Mouse (Mus musculus): ENCODE results near the gene Ccdc88a. TPM values are rescaled to one million over a fixed set of nuclear protein-coding genes. Genes with fewer than 3 reads are reported as not detected.
"Not testable (repeated sequence)": the region's sequence is repeated elsewhere in the genome, so short reads cannot be mapped to it uniquely, and the experiment has no call there.

Gene Ccdc88a
- polyA plus RNA-seq, 1 experiment from 2014 or later, result 46.6 TPM

DNA sequence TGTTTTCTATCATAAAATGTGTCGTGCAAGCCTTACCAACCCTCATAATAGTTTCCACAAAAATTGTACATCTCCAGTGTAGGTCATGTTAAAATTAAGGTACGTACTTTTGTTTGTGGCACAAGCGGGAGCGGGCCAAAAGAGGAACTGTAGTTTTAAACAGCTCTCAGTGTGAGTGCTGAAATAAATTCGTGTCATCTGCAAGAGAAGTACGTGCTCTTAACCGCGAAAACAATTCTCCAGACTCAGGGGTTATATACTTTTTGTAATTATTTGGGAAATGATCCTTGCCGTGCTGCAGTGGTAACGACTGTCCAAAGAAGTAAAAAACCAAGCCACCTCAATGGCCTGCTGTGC is 140.8 kb downstream of the Ccdc88a start:
- Histone ChIP-seq H3K4me3 (ENCODE audit: low read depth, low read length) (peak overlapping the region; percentile 57), H3K27ac (replicated peaks; ENCODE audit: low read depth, low read length) (no peak overlapping the region), H3K36me3 (replicated peaks; ENCODE audit: control insufficient read depth, insufficient read depth, low read depth, low read length) (no peaks in the 10 kb centered on the region; the same call in 1 of the 2 replicates), H3K4me1 (ENCODE audit: control insufficient read depth, insufficient read depth, low read length) (no peaks in the 10 kb centered on the region), H3K9ac (replicated peaks; ENCODE audit: low read length) (peak overlapping the region; percentile 79), H3K9me3 (replicated peaks; ENCODE audit: control insufficient read depth, low read length) (no peaks in the 10 kb centered on the region), H3K27me3 (ENCODE audit: control insufficient read depth, insufficient read depth, low read length) (no peaks in the 10 kb centered on the region), H3K4me2 (ENCODE audit: low read depth, low read length) (peak overlapping the region; percentile 50)
- ATAC-seq (replicated peaks; ENCODE audit: insufficient number of reproducible peaks, low FRiP score, low TSS enrichment, low read depth), result no peak
- 27% methylated on average over 10 of the region's 10 CpGs for WGBS
- DNase-seq (ENCODE audit: low spot score), result no peak

DNA sequence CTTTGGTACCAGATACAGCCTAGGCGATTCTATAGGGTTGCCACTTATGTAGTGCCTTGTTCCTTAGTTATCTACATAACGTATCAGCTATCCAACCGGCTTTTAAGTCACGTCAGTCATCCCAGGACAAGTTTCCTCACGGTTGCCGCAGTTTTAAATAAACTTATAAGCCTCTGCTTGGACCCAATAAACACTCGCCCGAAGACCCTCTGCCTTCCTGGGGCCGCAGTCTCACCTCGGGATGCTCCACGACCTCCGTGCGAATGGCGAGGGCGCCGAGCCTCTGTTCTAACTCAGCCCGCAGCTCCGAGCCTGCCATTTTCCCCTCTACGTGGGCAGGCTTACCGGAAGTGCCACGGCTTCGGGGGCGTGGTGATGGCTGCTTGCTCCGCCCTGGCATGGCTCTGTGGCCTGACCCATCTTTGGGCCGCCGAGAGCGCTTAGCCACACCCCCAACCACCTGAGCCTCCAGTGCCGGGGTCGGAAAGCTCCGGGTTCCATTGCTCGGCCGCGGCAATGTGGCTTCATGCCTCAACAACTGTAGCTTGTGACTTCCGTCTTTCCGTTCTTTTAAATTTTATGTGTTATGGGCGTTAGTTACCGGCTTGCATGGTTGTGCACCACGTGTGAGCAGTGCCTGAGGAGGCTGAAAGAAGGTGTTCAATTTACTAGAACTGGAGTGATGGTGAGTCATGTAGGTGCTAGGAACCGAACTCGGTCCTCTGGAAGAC is 141.4 kb downstream of the Ccdc88a start, which contains the start of gene Prorsd1:
TSS of gene Prorsd1 (minus strand) at position 352 of the 731 bp plus-strand sequence.
- peak within 1 kb of the TSS; percentile 50 for H3K4me2 ChIP-seq (ENCODE audit: low read depth, low read length)
- DNase-seq (ENCODE audit: low spot score) (peak; percentile 95), ATAC-seq (replicated peaks; ENCODE audit: insufficient number of reproducible peaks, low FRiP score, low TSS enrichment, low read depth) (peak; percentile 100)
- no peaks in the 10 kb centered on the region for H3K27me3 ChIP-seq (ENCODE audit: control insufficient read depth, insufficient read depth, low read length)
- no peaks in the 10 kb centered on the region for H3K4me1 ChIP-seq (ENCODE audit: control insufficient read depth, insufficient read depth, low read length)
- peak within 1 kb of the TSS; percentile 79 for H3K9ac ChIP-seq (replicated peaks; ENCODE audit: low read length)
- H3K27ac ChIP-seq (replicated peaks; ENCODE audit: low read depth, low read length), result no peak within 1 kb of the TSS
- H3K4me3 ChIP-seq (ENCODE audit: low read depth, low read length), result peak within 1 kb of the TSS; percentile 57
- WGBS, result 3% methylated on average over 40 of the region's 40 CpGs
- no peaks in the 10 kb centered on the region for H3K9me3 ChIP-seq (replicated peaks; ENCODE audit: control insufficient read depth, low read length)
- H3K36me3 ChIP-seq (replicated peaks; ENCODE audit: control insufficient read depth, insufficient read depth, low read depth, low read length), result no peaks in the 10 kb centered on the region; the same call in 1 of the 2 replicates

DNA sequence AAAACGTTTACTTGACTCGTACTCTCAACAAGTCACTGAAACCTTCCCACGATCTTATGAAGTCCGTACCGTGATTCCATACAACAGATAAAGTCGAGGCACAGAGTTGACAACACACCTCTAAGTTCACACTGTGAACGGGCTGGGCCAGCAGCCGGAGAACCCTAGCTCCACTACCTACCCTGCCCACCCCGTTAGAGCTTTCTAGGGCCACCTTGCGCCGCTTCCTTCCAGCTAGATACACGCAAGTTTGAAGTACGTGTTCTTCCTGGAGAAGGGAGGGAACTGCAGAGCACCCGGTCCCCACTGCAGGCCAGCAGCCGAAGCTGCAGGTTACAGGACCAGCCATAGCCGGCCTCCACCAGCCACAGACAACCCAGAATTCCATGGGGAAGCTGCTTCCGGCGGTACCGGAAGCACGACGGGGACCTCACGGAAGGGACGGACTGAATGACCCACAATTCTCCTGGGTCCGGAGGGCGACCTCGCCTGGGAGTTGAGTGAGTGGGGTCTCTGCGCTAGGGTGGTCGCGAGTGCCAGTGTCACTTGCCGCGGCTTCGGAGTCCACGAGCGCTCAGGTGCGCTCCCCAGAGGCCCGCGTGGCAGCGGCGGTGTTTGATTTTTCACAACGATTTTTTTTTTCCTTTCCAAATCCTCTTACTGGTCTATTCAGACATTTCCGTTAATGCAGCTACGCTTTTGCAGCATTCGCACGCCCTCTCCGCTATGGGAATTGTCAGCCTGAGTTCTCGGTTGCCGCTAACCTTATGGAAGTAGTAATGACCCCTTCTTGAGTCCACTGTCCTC is 152.7 kb downstream of the Ccdc88a start, which contains the start of gene Mtif2:
TSS of gene Mtif2 (plus strand) at position 421 of the 807 bp plus-strand sequence.
- H3K4me3 ChIP-seq (ENCODE audit: low read depth, low read length), result peak within 1 kb of the TSS; percentile 69
- 0 out of 2 replicates have a peak within 1 kb of the TSS, but pooled peaks have one; percentile 5 for H3K27ac ChIP-seq (replicated peaks; ENCODE audit: low read depth, low read length)
- WGBS, result 3% methylated on average over 47 of the region's 47 CpGs
- peak; percentile 90 for ATAC-seq (replicated peaks; ENCODE audit: insufficient number of reproducible peaks, low FRiP score, low TSS enrichment, low read depth)
- no peaks in the 10 kb centered on the region for H3K9me3 ChIP-seq (replicated peaks; ENCODE audit: control insufficient read depth, low read length)
- peak within 1 kb of the TSS; percentile 43 for H3K4me2 ChIP-seq (ENCODE audit: low read depth, low read length)
- H3K9ac ChIP-seq (replicated peaks; ENCODE audit: low read length), result peak within 1 kb of the TSS; percentile 86
- peak; percentile 89 for DNase-seq (ENCODE audit: low spot score)
- no peaks in the 10 kb centered on the region for H3K36me3 ChIP-seq (replicated peaks; ENCODE audit: control insufficient read depth, insufficient read depth, low read depth, low read length)
- H3K27me3 ChIP-seq (ENCODE audit: control insufficient read depth, insufficient read depth, low read length), result no peaks in the 10 kb centered on the region
- no peaks in the 10 kb centered on the region for H3K4me1 ChIP-seq (ENCODE audit: control insufficient read depth, insufficient read depth, low read length)

DNA sequence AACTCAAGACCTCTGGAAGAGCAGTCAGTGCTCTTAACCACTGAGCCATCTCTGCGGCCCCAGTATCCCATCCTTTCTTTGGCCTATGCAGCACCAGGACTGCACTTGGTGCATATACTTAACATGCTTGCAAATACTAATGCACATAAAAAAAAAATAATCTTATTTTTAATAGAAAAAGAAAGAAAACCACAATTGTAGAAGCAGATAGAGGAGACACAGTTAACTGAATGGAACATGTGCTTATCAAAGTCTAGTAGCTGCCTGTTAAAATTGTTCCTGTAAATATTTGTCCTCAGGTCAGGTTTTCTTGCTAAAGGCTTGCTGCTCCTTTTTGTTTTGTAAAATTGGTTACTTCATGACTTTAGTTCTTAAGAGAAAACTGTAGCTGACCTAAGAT is 164.7 kb downstream of the Ccdc88a start:
- DNase-seq (ENCODE audit: low spot score) (no peak), ATAC-seq (replicated peaks; ENCODE audit: insufficient number of reproducible peaks, low FRiP score, low TSS enrichment, low read depth) (no peak)
- Histone ChIP-seq H3K9ac (replicated peaks; ENCODE audit: low read length) (no peak overlapping the region), H3K4me1 (ENCODE audit: control insufficient read depth, insufficient read depth, low read length) (no peaks in the 10 kb centered on the region), H3K36me3 (replicated peaks; ENCODE audit: control insufficient read depth, insufficient read depth, low read depth, low read length) (peaks cover 2% of the 10 kb centered on the region), H3K4me3 (ENCODE audit: low read depth, low read length) (no peak overlapping the region), H3K4me2 (ENCODE audit: low read depth, low read length) (no peak overlapping the region), H3K9me3 (replicated peaks; ENCODE audit: control insufficient read depth, low read length) (no peaks in the 10 kb centered on the region), H3K27ac (replicated peaks; ENCODE audit: low read depth, low read length) (no peak overlapping the region), H3K27me3 (ENCODE audit: control insufficient read depth, insufficient read depth, low read length) (no peaks in the 10 kb centered on the region)
- 91% methylated on average over 1 of the region's 1 CpGs for WGBS

DNA sequence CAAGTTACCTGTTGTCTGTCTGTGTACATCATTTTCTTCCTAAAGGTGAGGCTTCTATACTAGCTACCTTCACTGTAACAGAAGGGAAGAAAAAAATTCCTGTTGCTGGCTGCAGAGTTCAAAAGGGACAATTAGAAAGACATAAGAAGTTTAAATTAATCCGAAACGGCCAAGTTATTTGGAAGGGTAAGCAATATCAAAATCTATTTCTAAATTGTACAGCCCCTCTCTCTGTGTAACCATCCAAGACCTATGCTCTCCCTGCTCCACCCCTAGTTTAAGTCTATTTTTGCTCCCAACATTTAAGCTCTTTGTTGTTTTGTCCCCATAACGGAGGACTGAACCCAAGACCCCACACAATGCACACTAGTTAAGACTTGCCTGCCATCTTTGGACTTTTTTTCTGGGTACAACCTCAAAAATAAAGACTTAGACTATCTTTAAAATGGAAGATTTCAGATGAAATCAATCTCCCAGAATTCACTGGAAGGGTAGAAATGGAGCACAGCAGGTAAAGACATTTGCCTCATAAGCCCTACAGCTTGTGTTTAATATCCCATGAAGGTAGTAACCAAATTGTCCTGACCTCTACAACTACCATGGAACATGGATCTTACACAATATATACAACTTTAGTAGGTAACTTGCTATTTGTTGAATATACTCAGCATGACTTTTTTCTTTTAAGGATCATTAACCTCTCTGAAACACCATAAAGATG is 170.9 kb downstream of the Ccdc88a start:
- H3K4me1 ChIP-seq (ENCODE audit: control insufficient read depth, insufficient read depth, low read length), result no peaks in the 10 kb centered on the region; the same call in 1 of the 2 replicates
- no peak overlapping the region for H3K27ac ChIP-seq (replicated peaks; ENCODE audit: low read depth, low read length)
- ATAC-seq (replicated peaks; ENCODE audit: insufficient number of reproducible peaks, low FRiP score, low TSS enrichment, low read depth) (no peak), DNase-seq (ENCODE audit: low spot score) (no peak)
- no peaks in the 10 kb centered on the region for H3K27me3 ChIP-seq (ENCODE audit: control insufficient read depth, insufficient read depth, low read length)
- H3K9me3 ChIP-seq (replicated peaks; ENCODE audit: control insufficient read depth, low read length), result no peaks in the 10 kb centered on the region
- H3K4me2 ChIP-seq (ENCODE audit: low read depth, low read length), result no peak overlapping the region
- no peak overlapping the region for H3K4me3 ChIP-seq (ENCODE audit: low read depth, low read length)
- peaks cover 9% of the 10 kb centered on the region; the same call in 1 of the 2 replicates for H3K36me3 ChIP-seq (replicated peaks; ENCODE audit: control insufficient read depth, insufficient read depth, low read depth, low read length)
- no peak overlapping the region for H3K9ac ChIP-seq (replicated peaks; ENCODE audit: low read length)
- WGBS, result 85% methylated on average over 3 of the region's 3 CpGs

DNA sequence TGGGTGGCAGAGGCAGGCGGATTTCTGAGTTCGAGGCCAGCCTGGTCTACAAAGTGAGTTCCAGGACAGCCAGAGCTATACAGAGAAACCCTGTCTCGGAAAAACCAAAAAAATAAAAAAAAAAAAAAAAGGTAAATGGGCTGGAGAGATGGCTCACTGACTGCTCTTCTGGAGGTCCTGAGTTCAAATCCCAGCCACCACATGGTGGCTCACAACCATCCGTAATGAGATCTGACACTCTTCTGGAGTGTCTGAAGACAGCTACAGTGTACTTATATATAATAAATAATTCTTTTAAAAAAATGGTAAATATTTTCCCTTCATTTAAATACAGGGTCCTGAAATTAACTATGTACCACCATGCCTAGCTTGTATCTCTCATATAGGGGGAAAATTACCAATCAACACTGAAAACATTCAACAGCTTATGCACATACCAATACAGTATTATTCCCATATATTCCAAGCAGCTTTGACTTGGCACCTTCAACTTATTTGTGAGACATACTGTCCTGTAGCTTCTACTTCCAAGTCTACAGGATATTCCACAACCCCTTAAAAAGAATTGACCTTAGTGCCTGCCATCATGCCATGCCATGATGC is 171.8 kb downstream of the Ccdc88a start:
- H3K4me3 ChIP-seq (ENCODE audit: low read depth, low read length); H3K27me3 ChIP-seq (ENCODE audit: control insufficient read depth, insufficient read depth, low read length); H3K27ac ChIP-seq (replicated peaks; ENCODE audit: low read depth, low read length); ATAC-seq (replicated peaks; ENCODE audit: insufficient number of reproducible peaks, low FRiP score, low TSS enrichment, low read depth); H3K4me2 ChIP-seq (ENCODE audit: low read depth, low read length); H3K9ac ChIP-seq (replicated peaks; ENCODE audit: low read length); H3K4me1 ChIP-seq (ENCODE audit: control insufficient read depth, insufficient read depth, low read length); DNase-seq (ENCODE audit: low spot score); H3K36me3 ChIP-seq (replicated peaks; ENCODE audit: control insufficient read depth, insufficient read depth, low read depth, low read length); H3K9me3 ChIP-seq (replicated peaks; ENCODE audit: control insufficient read depth, low read length): not testable (repeated sequence)
- WGBS, result 92% methylated on average over 4 of the region's 4 CpGs

DNA sequence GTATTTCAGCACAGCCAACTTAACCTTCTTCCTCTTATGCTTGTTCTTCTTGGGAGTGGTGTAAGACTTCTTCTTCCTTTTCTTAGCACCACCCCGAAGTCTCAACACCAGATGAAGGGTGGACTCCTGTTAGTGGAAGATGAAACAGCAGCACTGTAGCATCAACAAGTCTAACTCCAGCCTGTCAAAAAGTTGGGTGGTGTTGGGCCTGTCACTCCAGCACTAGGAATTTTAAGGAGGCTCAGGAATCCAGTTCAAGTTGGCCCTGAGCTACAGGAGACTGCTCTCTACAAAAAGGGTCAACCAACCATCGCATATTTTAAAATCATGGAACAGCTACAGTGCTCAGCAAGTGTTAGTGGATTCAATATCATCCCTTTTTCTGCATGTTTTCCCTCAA is 172.8 kb downstream of the Ccdc88a start:
- 95% methylated on average over 2 of the region's 2 CpGs for WGBS
- not testable (repeated sequence) for H3K9me3 ChIP-seq (replicated peaks; ENCODE audit: control insufficient read depth, low read length); H3K27me3 ChIP-seq (ENCODE audit: control insufficient read depth, insufficient read depth, low read length); DNase-seq (ENCODE audit: low spot score); H3K36me3 ChIP-seq (replicated peaks; ENCODE audit: control insufficient read depth, insufficient read depth, low read depth, low read length); H3K4me1 ChIP-seq (ENCODE audit: control insufficient read depth, insufficient read depth, low read length); ATAC-seq (replicated peaks; ENCODE audit: insufficient number of reproducible peaks, low FRiP score, low TSS enrichment, low read depth); H3K4me2 ChIP-seq (ENCODE audit: low read depth, low read length)
- H3K27ac ChIP-seq (replicated peaks; ENCODE audit: low read depth, low read length), result 0 out of 2 replicates have a peak overlapping the region, but pooled peaks have one; percentile 20
- peak overlapping the region; percentile 91; the same call in 1 of the 2 replicates for H3K9ac ChIP-seq (replicated peaks; ENCODE audit: low read length)
- peak overlapping the region; percentile 76 for H3K4me3 ChIP-seq (ENCODE audit: low read depth, low read length)

All from embryonic facial prominence, embryonic 11.5 days (tissue).